Mouse (Mus musculus): ENCODE data around the gene Kcnd2.

- TF ChIP-seq CTCF (IDR thresholded peaks at IDR 0.05; ENCODE audit: insufficient read depth, low read depth, low read length) (no peak), POLR2A (IDR thresholded peaks at IDR 0.05; ENCODE audit: insufficient read depth, low read depth, low read length) (no peak)
These were observed 394.2 kb downstream of the Kcnd2 start for GRCm38 (mm10) chr6:21609381-21610059.

Data from olfactory bulb, adult 2 months (tissue).